Mouse (Mus musculus): ENCODE measurements around the gene Rpl21. TPM values are rescaled to one million over a fixed set of nuclear protein-coding genes. Genes with fewer than 3 reads are reported as not detected.
A peak's percentile ranks its signal among the peaks of the same experiment; 100 is the strongest.

Gene Rpl21
- total and polyA plus RNA-seq, 2 experiments from 2014 or later, result 153 to 265 TPM

DNA sequence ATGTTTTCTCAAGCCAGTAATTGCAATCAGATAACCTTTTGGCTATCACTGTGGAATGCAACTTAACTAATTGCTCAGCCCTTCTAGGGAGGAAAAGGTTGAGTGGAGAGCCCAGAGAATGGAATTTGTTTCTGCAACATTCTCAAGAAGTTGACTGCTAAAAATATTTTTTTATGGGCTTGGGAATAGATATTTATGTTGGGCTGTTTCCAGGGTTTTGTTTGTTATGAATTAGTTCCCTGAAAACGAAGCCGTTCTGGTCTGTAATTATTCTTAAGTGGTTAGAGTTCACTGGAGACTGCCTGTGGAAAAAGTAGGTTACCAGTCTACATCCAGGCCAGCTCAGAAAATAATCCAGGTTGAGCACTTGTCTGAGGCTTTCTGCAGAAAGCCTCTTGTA is 13.8 kb downstream of the Rpl21 start:
- no peak for TF ChIP-seq EP300 (IDR thresholded peaks at IDR 0.05; ENCODE audit: low read depth)

DNA sequence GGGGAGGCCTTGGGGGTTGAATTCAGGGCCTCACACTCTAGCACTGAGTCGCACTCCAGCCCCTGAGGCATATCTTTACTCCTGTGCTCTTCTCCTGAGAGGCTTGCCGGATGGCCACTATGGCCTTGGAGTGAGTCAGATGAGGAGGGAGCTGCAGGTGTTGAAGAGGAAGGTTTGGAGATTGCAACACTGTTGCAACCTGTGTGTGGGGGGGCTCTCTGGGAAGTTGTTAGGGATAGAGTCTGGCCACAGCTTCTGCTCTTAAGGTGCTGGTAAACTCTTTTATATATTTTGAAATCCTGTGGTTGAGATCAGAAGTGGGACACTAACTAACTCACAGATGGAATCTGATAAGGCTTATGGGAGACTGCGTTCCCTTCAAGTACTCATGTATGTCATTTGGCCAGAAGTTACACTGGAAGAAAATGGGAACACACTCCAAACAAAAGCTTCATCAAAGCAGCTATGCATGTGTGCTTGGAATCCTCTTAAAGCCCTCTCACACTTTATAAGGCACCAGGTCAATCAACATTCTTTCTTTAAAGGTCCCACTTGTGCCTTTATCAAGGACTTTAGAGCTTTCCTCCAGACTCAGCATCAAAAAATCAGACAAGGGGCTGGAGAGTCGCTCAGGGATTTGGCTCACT is 16.4 kb downstream of the Rpl21 start:
- no peak for DNase-seq (ENCODE audit: low spot score)
- no peaks in the 10 kb centered on the region for H3K27me3 ChIP-seq (ENCODE audit: control insufficient read depth, insufficient read depth, low read length)
- no peak overlapping the region for H3K4me2 ChIP-seq (ENCODE audit: low read depth, low read length)
- ATAC-seq (ENCODE audit: insufficient read depth, low read depth), result no peak
- peaks cover 12% of the 10 kb centered on the region; the same call in 1 of the 2 replicates for H3K4me1 ChIP-seq (ENCODE audit: control insufficient read depth, insufficient read depth)
- H3K27ac ChIP-seq (ENCODE audit: low read depth), result no peak overlapping the region
- no peak for TF ChIP-seq EP300 (IDR thresholded peaks at IDR 0.05; ENCODE audit: low read depth)
- no peak for TF ChIP-seq CTCF (IDR thresholded peaks at IDR 0.05; ENCODE audit: low read depth)
- no peak overlapping the region for H3K9ac ChIP-seq (replicated peaks; ENCODE audit: low read depth, low read length)
- H3K9me3 ChIP-seq (replicated peaks; ENCODE audit: control insufficient read depth, low read length), result no peaks in the 10 kb centered on the region
- H3K4me3 ChIP-seq (ENCODE audit: low read depth, low read length), result no peak overlapping the region
- 77% methylated on average over 4 of the region's 4 CpGs for WGBS
- no peaks in the 10 kb centered on the region for H3K36me3 ChIP-seq (replicated peaks; ENCODE audit: control insufficient read depth, insufficient read depth, low read length)

More for the DNA sequence above, 13.8 kb downstream of the Rpl21 start:
- H3K27ac ChIP-seq (ENCODE audit: low read depth), result no peak overlapping the region; the same call in 1 of the 2 replicates
- ATAC-seq (ENCODE audit: insufficient read depth, low read depth), result no peak
- peak overlapping the region; percentile 55; the same call in 1 of the 2 replicates for H3K4me3 ChIP-seq (ENCODE audit: low read depth, low read length)
- peaks cover 12% of the 10 kb centered on the region; the same call in 1 of the 2 replicates for H3K4me1 ChIP-seq (ENCODE audit: control insufficient read depth, insufficient read depth)
- H3K36me3 ChIP-seq (replicated peaks; ENCODE audit: control insufficient read depth, insufficient read depth, low read length), result no peaks in the 10 kb centered on the region
- H3K27me3 ChIP-seq (ENCODE audit: control insufficient read depth, insufficient read depth, low read length), result no peaks in the 10 kb centered on the region
- H3K4me2 ChIP-seq (ENCODE audit: low read depth, low read length), result peak overlapping the region; percentile 91; the same call in 1 of the 2 replicates
- DNase-seq (ENCODE audit: low spot score), result no peak
- H3K9ac ChIP-seq (replicated peaks; ENCODE audit: low read depth, low read length), result no peak overlapping the region
- WGBS, result 51% methylated on average over 2 of the region's 2 CpGs
- no peaks in the 10 kb centered on the region for H3K9me3 ChIP-seq (replicated peaks; ENCODE audit: control insufficient read depth, low read length)

DNA sequence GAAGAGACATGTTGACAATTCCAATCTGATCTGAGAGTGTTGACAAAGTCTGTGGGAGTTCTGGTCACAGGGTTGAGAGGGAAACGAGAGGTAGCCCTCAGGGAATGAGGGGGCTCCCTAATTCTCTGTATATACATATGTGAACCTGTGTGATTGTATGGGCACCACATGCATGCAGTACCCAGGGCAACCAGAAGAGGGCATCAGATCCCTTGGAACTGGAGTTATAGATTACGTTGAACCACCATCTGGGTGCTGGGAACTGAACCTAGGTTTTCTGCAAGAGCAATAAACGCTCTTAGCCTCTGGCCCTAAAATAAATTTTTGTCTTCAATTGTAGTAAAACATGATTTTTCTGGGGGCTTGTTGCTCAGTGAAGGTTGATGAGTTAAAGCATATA is 23.4 kb downstream of the Rpl21 start:
- no peak for DNase-seq (ENCODE audit: low spot score)

DNA sequence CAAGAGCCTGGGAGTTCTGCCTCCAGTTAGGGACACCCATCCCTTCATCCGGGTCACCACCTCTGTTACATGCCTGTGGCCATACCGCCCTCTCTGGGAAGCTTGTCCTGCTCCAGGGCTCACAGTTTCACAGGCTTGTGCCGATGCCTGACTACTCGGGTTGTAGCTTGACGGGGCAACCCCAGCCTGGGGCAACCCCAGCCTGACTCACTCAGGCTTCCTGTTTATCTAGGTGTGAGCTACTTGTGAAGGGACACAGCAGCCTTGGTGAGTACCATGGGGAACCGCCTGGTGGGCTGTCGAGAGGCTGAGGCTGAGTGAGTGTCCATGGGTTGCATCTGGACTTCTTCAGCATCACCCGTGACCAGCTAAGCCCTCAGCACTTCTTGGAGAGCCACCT is 24.9 kb downstream of the Rpl21 start:
- TF ChIP-seq CTCF (IDR thresholded peaks at IDR 0.05; ENCODE audit: low read depth) (no peak), EP300 (IDR thresholded peaks at IDR 0.05; ENCODE audit: low read depth) (no peak)

More for the DNA sequence above, 23.4 kb downstream of the Rpl21 start:
- no peaks in the 10 kb centered on the region for H3K4me1 ChIP-seq (ENCODE audit: control insufficient read depth, insufficient read depth)
- no peak overlapping the region for H3K4me3 ChIP-seq (ENCODE audit: low read depth, low read length)
- no peak overlapping the region for H3K9ac ChIP-seq (replicated peaks; ENCODE audit: low read depth, low read length)
- no peak overlapping the region for H3K4me2 ChIP-seq (ENCODE audit: low read depth, low read length)
- H3K9me3 ChIP-seq (replicated peaks; ENCODE audit: control insufficient read depth, low read length), result peaks cover 6% of the 10 kb centered on the region; the same call in 1 of the 2 replicates
- H3K36me3 ChIP-seq (replicated peaks; ENCODE audit: control insufficient read depth, insufficient read depth, low read length), result no peaks in the 10 kb centered on the region
- TF ChIP-seq CTCF (IDR thresholded peaks at IDR 0.05; ENCODE audit: low read depth) (no peak), EP300 (IDR thresholded peaks at IDR 0.05; ENCODE audit: low read depth) (no peak)
- WGBS, result 88% methylated on average over 3 of the region's 3 CpGs
- ATAC-seq (ENCODE audit: insufficient read depth, low read depth), result no peak
- no peak overlapping the region for H3K27ac ChIP-seq (ENCODE audit: low read depth)
- H3K27me3 ChIP-seq (ENCODE audit: control insufficient read depth, insufficient read depth, low read length), result no peaks in the 10 kb centered on the region

DNA sequence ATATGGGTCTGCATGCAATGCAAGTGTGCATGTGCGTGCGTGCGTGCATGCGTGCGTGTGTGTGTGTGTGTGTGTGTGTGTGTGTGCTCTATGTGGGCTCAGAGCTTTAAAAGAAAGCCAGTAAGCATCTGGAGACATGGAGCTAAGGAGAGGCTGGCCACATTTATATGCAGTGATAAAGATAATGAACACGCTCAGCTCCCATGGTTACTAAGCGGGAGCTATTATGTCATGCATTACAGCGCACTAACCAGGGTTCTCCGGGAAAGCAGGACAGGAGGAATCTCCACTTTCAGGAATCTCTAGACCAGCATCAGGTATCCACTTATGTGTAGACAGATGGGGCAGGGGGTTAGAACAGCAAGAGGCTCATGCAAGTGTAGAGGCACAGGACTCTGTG is 26.1 kb downstream of the Rpl21 start:
- WGBS, result 89% methylated on average over 9 of the region's 9 CpGs
- ATAC-seq (ENCODE audit: insufficient read depth, low read depth) (no peak), DNase-seq (ENCODE audit: low spot score) (no peak)
- H3K4me1 ChIP-seq (ENCODE audit: control insufficient read depth, insufficient read depth), result no peaks in the 10 kb centered on the region
- peaks cover 6% of the 10 kb centered on the region; the same call in 1 of the 2 replicates for H3K9me3 ChIP-seq (replicated peaks; ENCODE audit: control insufficient read depth, low read length)
- no peaks in the 10 kb centered on the region for H3K36me3 ChIP-seq (replicated peaks; ENCODE audit: control insufficient read depth, insufficient read depth, low read length)
- TF ChIP-seq EP300 (IDR thresholded peaks at IDR 0.05; ENCODE audit: low read depth), result no peak
- TF ChIP-seq CTCF (IDR thresholded peaks at IDR 0.05; ENCODE audit: low read depth), result no peak
- no peak overlapping the region for H3K4me2 ChIP-seq (ENCODE audit: low read depth, low read length)
- no peaks in the 10 kb centered on the region for H3K27me3 ChIP-seq (ENCODE audit: control insufficient read depth, insufficient read depth, low read length)
- H3K27ac ChIP-seq (ENCODE audit: low read depth), result no peak overlapping the region
- no peak overlapping the region for H3K4me3 ChIP-seq (ENCODE audit: low read depth, low read length)
- H3K9ac ChIP-seq (replicated peaks; ENCODE audit: low read depth, low read length), result no peak overlapping the region

More for the DNA sequence above, 24.9 kb downstream of the Rpl21 start:
- no peak for DNase-seq (ENCODE audit: low spot score)
- Histone ChIP-seq H3K9ac (replicated peaks; ENCODE audit: low read depth, low read length) (no peak overlapping the region), H3K9me3 (replicated peaks; ENCODE audit: control insufficient read depth, low read length) (peaks cover 6% of the 10 kb centered on the region; the same call in 1 of the 2 replicates), H3K27me3 (ENCODE audit: control insufficient read depth, insufficient read depth, low read length) (no peaks in the 10 kb centered on the region), H3K36me3 (replicated peaks; ENCODE audit: control insufficient read depth, insufficient read depth, low read length) (no peaks in the 10 kb centered on the region), H3K27ac (ENCODE audit: low read depth) (no peak overlapping the region), H3K4me2 (ENCODE audit: low read depth, low read length) (no peak overlapping the region), H3K4me3 (ENCODE audit: low read depth, low read length) (no peak overlapping the region), H3K4me1 (ENCODE audit: control insufficient read depth, insufficient read depth) (no peaks in the 10 kb centered on the region)
- no peak for ATAC-seq (ENCODE audit: insufficient read depth, low read depth)
- 54% methylated on average over 8 of the region's 8 CpGs for WGBS

DNA sequence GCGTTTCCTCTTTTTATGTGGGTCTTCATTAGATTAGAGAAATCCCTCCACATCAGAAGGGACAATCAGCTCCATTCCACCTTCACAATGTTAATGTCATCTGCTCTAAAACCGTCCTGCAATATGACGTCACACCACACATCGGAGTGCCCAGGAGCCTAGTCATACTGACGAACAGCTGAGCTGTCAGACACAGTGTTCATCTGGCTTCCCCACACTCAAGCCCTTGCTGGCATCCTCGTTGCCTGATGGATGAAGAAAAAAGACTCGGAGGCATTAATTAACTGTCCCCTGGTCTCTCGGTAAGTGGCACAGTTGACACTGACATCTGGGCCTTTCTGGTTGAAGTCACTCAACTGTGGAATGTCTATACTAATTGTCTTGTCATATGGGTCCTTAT is 26.6 kb downstream of the Rpl21 start:
- no peak for ATAC-seq (ENCODE audit: insufficient read depth, low read depth)
- H3K36me3 ChIP-seq (replicated peaks; ENCODE audit: control insufficient read depth, insufficient read depth, low read length), result no peaks in the 10 kb centered on the region
- no peak overlapping the region for H3K4me3 ChIP-seq (ENCODE audit: low read depth, low read length)
- WGBS, result 75% methylated on average over 8 of the region's 8 CpGs
- H3K27ac ChIP-seq (ENCODE audit: low read depth), result no peak overlapping the region
- no peak overlapping the region for H3K9ac ChIP-seq (replicated peaks; ENCODE audit: low read depth, low read length)
- no peak for TF ChIP-seq CTCF (IDR thresholded peaks at IDR 0.05; ENCODE audit: low read depth)
- TF ChIP-seq EP300 (IDR thresholded peaks at IDR 0.05; ENCODE audit: low read depth), result no peak
- no peak overlapping the region for H3K4me2 ChIP-seq (ENCODE audit: low read depth, low read length)
- no peaks in the 10 kb centered on the region for H3K27me3 ChIP-seq (ENCODE audit: control insufficient read depth, insufficient read depth, low read length)
- no peaks in the 10 kb centered on the region for H3K4me1 ChIP-seq (ENCODE audit: control insufficient read depth, insufficient read depth)
- peaks cover 6% of the 10 kb centered on the region; the same call in 1 of the 2 replicates for H3K9me3 ChIP-seq (replicated peaks; ENCODE audit: control insufficient read depth, low read length)
- no peak for DNase-seq (ENCODE audit: low spot score)
